Mouse (Mus musculus) yolk sac, embryonic 10.5 days (tissue): Measurements from ENCODE around the gene Nkapd1.
A peak's percentile ranks its signal among the peaks of the same experiment; 100 is the strongest.
"Not testable (repeated sequence)": the region's sequence is repeated elsewhere in the genome, so short reads cannot be mapped to it uniquely, and the experiment has no call there.

ENCODE experiments used
- DNase-seq: peaks from one replicate; pipeline ENCODE4 v3.0.0-alpha.2; 2017; ENCODE audit warnings: low spot score

Gene Nkapd1

GRCm38 (mm10) chr9:50616766-50617603 lies at the start of gene Nkapd1, which contains the start of gene Pih1d2:
Nkapd1 (minus strand) TSS chr9:50617464.
Pih1d2 (plus strand) TSS chr9:50617321.
- DNase-seq = peak; percentile 90

DNA sequence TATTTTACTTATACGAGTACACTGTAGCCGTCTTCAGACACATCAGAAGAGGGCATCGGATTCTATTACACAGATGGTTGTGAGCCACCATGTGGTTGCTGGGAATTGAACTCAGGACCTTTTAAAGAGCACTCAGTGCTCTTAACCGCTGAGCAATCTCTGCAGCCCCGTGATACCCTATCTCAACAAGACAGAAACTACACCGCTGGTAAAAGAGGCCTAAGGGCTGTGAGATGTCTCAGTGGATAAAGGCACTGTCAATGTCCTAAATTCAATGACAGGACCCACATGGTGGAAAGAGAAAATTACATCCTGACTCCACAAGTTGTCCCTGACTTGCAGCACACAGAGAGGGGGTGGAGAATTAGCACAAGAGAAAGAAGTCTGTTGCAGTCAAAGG lies 49.2 kb upstream of the Nkapd1 start:
- DNase-seq = no peak

GRCm38 (mm10) chr9:50664826-50665225 lies 47.6 kb upstream of the Nkapd1 start:
- DNase-seq = no peak

GRCm38 (mm10) chr9:50660431-50660830 lies 43.2 kb upstream of the Nkapd1 start:
- DNase-seq = no peak

DNA sequence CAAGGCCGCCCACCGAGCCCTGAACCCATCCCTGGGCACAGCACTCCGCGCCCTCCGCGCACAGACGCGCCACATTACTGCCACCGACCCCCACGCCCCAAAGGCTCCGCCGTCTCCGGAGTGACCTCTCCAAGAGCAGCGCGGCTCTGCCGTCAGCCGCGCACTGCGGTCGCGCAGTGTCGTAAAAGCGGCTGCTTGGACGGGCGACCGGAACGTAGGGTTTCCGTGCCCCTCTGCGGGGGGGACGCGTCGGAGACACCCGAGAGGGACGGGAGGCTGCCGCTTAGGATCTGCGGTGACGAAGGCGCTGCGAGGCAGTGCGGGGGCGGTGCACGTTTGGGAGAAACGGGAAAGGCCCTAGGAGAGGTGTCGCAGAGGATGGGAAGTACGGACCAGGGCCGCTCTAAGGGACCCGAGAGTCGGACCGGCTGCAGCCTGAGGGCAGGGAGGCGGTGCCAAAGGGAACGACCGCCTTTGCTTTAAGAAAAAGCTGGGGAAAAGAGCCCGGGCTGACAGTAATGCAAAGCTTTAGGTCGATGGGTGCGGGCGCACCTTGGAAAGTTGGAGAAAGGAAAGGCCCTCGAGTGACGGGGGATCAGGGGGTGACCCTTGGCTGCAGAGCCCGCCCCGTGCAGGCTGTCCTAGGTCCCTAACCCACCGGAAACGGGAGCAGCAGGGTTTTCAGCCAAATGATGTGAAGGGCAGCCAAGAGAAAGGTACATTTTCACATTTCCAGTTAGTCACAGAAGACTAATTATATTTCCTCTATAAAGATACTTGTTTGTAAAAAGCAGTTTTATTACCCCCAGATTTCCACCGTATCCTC lies 42.3 kb upstream of the Nkapd1 start, which contains the start of gene Dlat:
Gene Dlat (minus strand): TSS at position 389 of the 826 bp plus-strand sequence.
- peak; percentile 89 for DNase-seq

GRCm38 (mm10) chr9:50658941-50659388 lies 41.7 kb upstream of the Nkapd1 start:
- DNase-seq = no peak

GRCm38 (mm10) chr9:50658391-50658790 lies 41.1 kb upstream of the Nkapd1 start:
- peak; percentile 12 for DNase-seq

DNA sequence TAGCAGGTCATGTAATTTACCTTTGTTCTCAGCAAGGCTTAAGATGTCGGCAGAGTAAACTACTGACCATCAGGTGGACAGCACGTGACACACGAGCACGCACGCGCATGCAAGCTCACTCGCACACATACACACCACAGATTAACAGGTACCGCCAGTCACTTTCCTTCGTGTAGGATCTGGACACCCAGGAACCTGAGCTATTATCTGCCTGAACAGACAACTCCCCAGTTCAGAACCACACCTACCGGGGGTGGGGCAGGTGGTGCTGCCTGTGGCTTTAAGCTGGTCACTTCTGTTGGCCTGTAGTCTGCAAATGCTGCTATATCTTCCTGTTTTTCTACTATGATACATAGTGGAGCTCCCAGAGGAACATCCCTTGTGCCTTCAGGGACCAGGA lies 33.2 kb upstream of the Nkapd1 start:
- peak; percentile 12 for DNase-seq

GRCm38 (mm10) chr9:50646826-50647370 lies 29.6 kb upstream of the Nkapd1 start:
- no peak for DNase-seq

GRCm38 (mm10) chr9:50634270-50634669 lies 17.0 kb upstream of the Nkapd1 start:
- no peak for DNase-seq

DNA sequence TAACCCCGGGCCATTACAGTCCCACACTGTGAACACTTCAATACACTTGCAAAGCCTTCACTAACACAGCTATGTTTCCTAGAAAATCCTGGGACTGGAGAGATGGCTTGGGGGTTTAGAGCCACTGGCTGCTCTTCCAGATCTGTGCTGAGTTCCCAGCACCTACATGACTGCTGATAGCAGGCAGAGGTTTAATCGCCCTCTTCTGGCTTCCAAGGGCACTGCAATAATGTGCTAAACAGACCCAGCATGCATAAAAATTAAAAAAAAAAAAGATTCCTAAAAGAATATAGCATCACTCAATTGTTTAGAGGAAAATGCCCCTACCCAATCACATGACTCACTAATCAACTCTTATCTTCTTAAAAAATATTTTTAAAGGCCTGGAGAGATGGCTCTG lies 15.8 kb upstream of the Nkapd1 start:
- DNase-seq = no peak

DNA sequence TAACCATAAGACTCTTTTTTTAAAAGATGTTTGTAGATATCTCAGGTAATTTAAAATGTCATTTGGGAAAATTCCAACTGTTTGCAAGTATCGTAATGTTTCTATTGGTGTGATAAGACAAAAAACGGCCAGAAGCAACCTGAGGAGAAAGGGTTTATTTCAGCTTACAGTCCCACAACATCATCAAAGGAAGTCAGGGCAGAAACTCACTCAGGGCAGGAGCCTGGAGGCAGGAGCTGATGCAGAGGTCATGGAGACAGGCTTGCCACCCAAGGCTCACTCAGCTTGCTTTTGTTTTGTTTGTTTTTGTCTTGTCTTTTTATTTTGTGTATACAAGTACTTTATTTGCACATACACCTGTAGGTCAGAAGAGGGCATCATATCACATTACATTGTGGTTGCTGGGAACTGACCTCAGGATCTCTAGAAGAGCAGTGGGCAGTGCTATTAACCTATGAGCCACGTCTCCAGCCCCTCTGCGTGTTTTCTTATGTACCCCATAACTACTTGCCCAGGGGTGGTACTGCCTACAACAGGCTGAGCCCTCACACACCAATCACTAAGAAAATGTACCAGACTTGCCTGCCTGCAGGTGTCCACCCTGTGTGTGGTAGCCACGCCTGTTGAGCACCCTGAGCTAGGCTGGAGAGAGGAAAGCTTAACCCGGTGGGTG lies 14.9 kb upstream of the Nkapd1 start:
- no peak for DNase-seq

DNA sequence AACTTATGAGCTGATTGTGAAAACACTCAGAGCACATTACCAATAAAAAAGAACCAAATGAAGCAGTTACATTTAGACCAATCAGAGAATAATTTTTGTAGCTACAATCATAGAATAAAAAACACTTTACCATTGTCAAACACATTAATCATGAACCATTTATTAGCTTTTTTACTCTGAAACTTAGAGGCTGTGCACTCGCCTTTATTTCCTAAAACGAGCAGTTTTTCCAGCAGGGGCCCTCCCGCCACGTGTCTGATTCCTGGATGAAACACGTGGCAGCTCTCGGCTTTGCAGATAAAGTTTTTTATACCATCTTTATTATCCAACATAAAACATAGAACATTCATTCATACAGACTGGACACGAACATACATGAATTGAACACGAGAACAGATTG lies 13.6 kb upstream of the Nkapd1 start:
- not testable (repeated sequence) for DNase-seq

- DNase-seq = no peak
Measured at GRCm38 (mm10) chr9:50617794-50618330, 598 bp upstream of the Nkapd1 start.

DNA sequence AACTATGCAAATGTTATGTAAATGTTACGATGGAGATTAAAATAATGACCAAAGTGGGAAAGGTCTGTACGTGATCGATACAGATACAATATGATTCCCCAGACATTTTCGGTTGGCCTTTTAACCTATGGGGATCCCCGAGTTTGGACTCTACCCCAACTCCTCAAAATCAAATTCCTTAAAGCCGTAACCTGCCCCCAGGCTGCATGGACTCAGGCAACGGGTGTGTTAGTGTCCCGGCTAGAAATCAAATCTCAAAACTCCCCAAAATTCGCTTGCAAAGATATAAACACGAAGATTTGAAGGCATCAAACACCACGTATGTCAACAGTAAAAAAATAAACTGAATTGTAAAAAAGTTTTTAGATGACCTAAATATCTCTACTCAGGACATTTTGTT lies 1.1 kb downstream of the Nkapd1 start:
- DNase-seq = no peak

DNA sequence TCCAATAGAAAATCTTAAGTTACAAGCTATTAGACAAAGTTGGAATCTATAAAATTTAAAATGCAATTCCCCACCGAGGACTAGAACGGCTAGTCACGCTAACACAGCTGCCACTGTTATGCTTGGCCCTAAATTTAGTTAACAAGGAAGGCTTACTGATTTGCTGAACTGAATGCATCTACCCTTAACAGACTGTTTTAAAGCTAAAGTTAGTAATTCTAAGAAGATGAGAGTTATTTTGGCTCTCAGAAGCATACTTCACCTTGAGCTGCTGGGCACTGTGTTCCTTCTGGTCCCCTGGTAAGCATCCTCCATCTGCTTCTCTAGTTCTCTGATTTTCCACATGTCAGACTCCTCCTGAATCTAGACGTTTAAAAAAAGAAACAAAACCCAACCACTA lies 5.1 kb downstream of the Nkapd1 start:
- no peak for DNase-seq

GRCm38 (mm10) chr9:50604338-50604737 lies 12.9 kb downstream of the Nkapd1 start:
- DNase-seq = no peak

GRCm38 (mm10) chr9:50603998-50604324 lies 13.3 kb downstream of the Nkapd1 start:
- no peak for DNase-seq

- DNase-seq = peak; percentile 94
Measured at GRCm38 (mm10) chr9:50603189-50603997, 13.9 kb downstream of the Nkapd1 start, which contains the start of the genes Sdhd and Timm8b. Sdhd (minus strand) TSS chr9:50603812. Timm8b (plus strand) TSS chr9:50603910.

DNA sequence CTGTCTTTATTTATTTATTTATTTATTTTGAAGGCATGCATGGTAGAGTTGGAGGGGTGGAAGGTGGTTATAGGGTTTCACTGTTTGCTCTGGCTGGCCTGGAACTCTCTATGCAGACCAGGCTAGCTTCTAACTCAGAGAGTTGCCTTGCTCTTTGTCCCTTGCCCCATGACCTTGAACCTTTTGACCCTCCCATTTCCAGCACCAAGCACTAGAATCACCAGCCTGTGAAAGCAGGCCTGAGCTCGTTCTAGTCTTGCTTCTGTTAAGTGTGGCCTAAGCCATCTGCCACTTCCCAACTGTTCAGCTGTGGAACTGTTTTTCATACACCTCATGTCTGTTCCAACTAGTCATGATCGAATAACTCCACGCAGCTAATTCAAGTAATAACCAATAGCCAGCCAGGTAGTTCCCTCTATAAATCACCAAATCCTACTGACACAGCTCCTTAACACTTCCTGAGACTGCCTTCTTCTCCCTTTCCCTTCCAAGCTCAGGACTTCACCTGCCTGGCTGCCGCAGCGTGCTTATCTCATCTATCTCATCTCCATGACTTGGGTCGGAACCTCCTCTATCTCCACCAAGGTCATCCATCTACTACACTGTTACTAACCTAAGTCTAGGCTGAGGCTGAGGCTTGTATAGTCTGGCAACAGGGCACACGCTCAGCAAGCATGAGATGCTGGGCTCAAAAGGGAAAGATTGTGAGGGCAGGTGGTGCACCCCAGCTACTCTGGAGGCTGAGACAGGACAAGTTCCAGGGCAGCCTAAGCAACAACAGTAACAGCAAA lies 15.0 kb downstream of the Nkapd1 start:
- peak; percentile 63 for DNase-seq
